Mouse (Mus musculus) CD4-positive, CD25-positive, alpha-beta regulatory T cell (primary cell): ENCODE data around the gene Bud23. TPM values are rescaled to one million over a fixed set of nuclear protein-coding genes. Genes with fewer than 3 reads are reported as not detected.

Experiments used
- polyA plus RNA-seq: library from polyadenylated mRNA; unstranded; fragments of 100-300 nt; shearing (Covaris generic); gene quantifications from one replicate; pipeline ENCODE4 v1.2.1, GENCODE M21; 2017

The Bud23 gene
- 110 TPM for polyA plus RNA-seq

DNA sequence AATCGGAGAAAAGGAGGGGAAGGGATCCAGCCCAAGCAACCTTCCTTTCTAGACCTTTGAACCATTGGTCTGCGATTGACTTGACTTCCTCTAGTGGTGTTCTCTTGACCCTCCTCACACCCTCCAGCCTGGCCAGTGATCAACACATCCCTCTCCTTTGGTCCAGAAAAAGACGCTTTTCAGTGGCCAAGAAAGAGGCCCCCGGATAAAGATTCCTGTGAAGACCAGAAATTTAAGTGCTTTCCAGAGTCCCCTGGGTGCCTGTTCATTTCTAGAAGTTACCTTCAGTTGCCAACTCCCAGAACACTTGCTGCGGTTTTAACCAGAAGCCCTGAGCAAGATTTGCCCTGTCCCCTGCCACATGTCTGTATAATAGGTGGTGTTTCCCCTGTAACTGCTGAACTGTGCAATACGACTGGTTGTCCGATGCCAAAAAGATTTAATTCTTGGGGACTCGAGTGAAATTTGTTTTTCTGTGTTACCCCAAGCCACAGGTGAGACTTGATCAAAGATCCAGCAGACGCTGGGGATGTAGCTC, at the start of gene Bud23:
Gene Bud23, minus strand, starts transcription at position 51 of the 538 bp plus-strand sequence.

DNA sequence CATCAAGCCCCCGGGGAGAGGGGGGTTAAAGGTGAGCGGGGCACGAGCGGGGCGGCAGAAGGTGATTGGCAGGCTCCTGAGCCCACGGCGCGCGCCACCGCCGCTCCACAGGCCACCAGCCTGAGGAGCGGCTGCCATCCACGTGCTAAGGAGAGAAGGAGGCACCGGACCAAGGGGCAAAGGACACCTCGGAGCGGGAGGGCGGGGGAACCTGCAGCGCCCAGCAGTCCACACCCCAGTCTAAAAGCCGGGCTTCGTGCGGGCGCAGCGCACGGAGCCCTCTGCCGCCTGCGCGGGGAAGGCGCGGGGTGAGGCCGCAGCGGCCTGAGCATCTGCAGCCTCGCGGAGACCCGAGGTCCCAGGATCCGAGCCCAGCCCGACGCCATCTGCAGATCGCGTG, 24.9 kb upstream of the Bud23 start, which contains the start of gene Mlxipl:
Gene Mlxipl, plus strand, starts transcription at position 238 of the 400 bp plus-strand sequence.

DNA sequence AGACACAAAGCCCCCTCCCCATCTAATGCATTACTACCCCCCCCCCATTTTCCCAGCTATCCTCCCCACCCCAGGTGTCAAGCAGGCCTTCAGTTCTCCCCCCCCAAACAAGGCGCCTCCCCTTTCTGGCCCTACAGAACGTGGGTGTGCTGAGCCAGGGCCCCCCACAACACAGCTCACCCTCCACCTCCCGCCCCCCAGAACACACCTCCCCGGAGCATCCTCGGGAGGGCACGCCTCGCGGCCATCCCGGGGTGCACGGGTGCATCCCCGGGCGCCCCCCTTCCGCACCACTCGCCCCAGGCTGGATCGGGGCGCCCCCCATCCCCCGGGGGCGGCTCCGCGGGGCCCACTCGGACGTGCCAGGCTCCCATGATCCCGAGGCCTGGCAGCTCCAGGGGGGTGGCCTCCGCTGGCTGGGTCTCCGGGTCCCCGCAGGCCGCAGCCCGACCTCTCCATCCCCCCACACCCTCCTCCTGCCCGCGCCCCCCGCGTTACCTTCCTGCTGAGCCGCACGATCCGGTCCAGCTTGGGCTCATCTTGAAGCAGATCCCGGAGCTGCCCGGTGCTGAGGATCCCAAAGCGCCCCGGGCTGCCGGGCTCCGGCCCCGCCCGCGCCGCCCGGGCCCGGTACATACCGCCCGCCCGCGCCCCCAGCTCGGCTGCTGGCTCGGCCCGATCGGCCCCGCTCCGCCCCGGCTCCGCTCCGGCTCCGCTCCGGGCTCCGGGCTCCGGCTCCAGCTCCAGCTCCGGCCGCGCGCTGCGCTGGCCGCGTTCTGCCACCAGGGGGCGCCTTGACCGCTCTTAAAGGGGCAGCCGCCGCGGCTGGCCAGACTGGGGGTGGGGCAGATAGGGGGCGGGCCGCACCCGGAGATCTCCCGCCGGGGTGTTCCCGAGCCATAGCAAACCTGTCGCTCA, 13.1 kb upstream of the Bud23 start, which contains the start of gene Vps37d:
Gene Vps37d, minus strand, starts transcription at position 703 of the 918 bp plus-strand sequence.

DNA sequence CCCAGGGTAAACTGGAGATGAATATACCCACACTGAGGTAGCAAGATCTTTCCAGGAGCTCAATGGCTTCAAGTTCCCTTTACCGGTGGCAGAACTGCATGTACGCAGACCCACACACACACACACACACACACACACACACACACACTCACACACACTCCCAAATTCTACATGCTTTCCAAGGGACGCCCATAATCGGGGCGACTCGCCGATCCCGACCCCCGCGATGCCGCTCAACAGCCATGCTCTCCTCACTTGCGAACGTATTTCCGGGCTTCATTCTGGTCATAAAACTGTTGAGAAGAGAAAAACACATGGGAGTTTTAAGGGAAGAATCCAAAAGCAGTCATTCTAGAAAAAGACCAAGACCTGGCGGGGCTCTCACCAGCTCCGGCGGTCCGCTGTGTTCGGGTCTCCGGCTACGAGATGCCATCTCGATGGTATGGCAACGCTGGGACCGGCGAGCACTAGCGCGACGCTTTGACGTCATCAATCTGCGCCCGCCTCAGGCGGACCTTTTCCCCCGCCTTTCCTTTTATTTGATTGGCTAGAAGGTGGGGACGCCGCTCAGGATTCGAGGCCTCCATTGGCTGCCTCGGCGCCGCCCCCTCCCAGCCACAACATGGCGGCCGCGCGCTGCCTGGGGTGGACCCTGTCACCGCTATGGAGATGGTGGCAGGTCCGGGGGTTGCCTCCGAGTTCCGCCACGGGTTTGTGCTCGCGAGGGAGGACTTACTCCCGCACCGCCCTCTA, 954 bp downstream of the Bud23 start, which contains the start of gene Dnajc30:
Gene Dnajc30, plus strand, starts transcription at position 574 of the 753 bp plus-strand sequence.

DNA sequence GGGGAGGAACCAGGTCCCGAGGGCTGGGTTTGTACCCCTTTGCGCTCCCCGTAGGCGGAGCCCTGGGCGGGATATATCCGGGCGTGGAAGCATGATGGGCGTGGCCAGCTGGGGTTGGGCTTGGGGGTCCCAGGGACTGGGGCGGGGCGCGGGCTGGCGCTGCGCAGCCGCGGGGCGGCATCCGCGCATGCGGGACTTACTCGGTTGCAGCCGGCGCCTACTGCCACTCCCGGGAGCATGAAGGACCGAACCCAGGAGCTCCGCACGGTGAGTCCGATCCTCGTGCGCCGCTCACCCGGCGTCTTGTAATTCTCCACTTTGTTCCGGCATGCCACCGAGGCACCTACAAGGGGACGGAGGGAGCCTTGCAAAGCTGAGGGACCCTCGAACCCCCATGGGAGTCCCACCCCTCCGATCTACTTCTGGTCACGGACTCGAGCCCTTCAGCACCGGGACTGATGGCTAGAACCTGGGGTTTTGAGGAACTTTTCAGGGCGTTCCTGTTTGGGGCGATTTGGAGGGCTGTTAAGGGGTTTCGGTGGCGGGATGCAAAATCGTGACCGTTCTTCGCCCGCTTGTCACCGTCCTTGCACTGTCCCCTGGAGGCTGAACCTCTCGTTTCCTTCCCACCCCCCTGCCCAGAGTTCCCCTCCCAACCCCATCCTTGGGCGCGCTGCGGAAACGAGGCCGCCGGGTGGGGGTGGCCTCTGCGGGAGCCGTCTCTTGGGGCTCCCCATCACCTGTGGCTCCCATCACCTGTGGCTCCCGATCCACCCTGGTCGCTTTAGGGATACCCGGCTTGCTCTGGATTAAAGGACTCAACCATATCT, 41.2 kb downstream of the Bud23 start, which contains the start of gene Stx1a:
Gene Stx1a, plus strand, starts transcription at position 139 of the 830 bp plus-strand sequence.

DNA sequence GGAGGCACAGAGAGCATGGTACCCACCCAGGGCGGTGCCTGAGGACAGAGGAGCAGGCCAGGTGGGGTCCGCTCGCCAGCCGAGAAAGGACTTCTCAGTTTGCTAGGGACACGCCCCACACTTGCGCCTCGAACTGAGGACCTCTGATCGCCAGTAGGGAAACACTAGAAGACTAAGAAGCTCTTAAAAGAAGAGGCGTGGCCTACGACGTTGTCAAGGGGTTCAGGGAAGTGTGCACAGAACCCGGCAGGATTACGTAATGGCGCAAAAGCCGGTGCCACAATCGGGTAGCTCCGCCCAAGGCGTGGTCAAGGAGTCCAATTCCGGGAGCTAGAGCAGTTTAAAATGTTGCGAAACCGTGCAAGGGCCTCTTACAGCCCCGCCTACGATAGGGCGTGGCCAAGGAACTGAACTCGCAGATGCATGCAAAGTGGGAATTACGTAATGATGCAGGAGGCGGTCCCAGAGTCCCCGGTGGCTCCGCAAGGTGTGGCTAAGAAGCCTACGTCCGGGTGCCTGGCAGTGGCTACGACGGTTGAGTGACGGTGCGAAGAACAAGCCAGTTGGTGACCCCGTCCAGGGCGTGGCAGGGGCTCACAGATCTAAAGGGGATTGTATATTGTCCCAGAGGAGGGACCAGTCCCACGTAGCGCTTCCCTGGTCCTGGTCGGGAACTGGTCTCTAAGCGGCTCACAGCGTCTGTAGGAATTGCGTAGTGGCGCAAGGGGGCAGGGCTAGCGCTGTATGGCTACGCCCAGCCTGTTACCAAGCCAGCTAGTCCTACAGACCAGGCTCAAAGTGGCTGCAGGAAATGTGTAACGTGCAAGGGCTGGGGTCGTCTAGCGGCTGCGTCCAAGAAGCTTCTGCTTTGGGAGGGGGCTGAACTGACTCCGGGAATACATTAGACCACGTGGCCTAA, 55.8 kb downstream of the Bud23 start, which contains the start of gene Abhd11:
Gene Abhd11, plus strand, starts transcription at position 482 of the 919 bp plus-strand sequence.

Other genes with a start within 250 kb of the Bud23 start
- gene Tmem270, start 158.2 kb downstream of the Bud23 start, polyA plus RNA-seq = not detected
- not detected for gene Cldn13, start 149.4 kb downstream of the Bud23 start, polyA plus RNA-seq
- gene Mettl27, start 132.6 kb downstream of the Bud23 start, polyA plus RNA-seq = 14.3 TPM
- 0.16 TPM for gene Cldn4, start 118.0 kb downstream of the Bud23 start, polyA plus RNA-seq
- not detected for gene Cldn3, start 78.7 kb downstream of the Bud23 start, polyA plus RNA-seq
- 92.5 TPM for gene Abhd11, start 55.8 kb downstream of the Bud23 start, polyA plus RNA-seq
- gene Stx1a, start 41.5 kb downstream of the Bud23 start, polyA plus RNA-seq = 24.8 TPM
- gene Dnajc30, start 757 bp downstream of the Bud23 start, polyA plus RNA-seq = 20.5 TPM
- gene Vps37d, start 13.3 kb upstream of the Bud23 start, polyA plus RNA-seq = 0.19 TPM
- 0.20 TPM for gene Mlxipl, start 24.9 kb upstream of the Bud23 start, polyA plus RNA-seq
- gene Tbl2, start 84.7 kb upstream of the Bud23 start, polyA plus RNA-seq = 13.8 TPM
- gene Bcl7b, start 103.3 kb upstream of the Bud23 start, polyA plus RNA-seq = 107 TPM
- gene Baz1b, start 122.3 kb upstream of the Bud23 start, polyA plus RNA-seq = 51.2 TPM
- not detected for gene Fzd9, start 186.3 kb upstream of the Bud23 start, polyA plus RNA-seq